Mouse (Mus musculus) olfactory bulb, adult 2 months (tissue): ENCODE measurements around the gene Ccnjl. TPM values are rescaled to one million over a fixed set of nuclear protein-coding genes. Genes with fewer than 3 reads are reported as not detected.

ENCODE experiments used
- H3K27ac ChIP-seq: fragments of 200-500 bp; 2 replicates; pipeline ENCODE4 v1.5.1; 2012; ENCODE audit warnings: low read depth, low read length; ENCODE audit not compliant: insufficient read depth
- H3K4me1 ChIP-seq: fragments of 200-500 bp; 2 replicates; pipeline ENCODE4 v1.6.1; 2012; ENCODE audit warnings: low read length; ENCODE audit not compliant: control insufficient read depth, insufficient read depth
- H3K4me3 ChIP-seq: fragments of 200-500 bp; 2 replicates; pipeline ENCODE4 v1.5.1; 2012; ENCODE audit warnings: mild to moderate bottlenecking, low read depth, low read length, moderate library complexity; ENCODE audit not compliant: insufficient read depth
- CTCF ChIP-seq: fragments of 200-500 bp; IDR thresholded peaks from 2 replicates; pipeline ENCODE4 v1.5.1; 2012; ENCODE audit warnings: low read depth, mild to moderate bottlenecking, low read length, moderate library complexity; ENCODE audit not compliant: insufficient read depth
- POLR2A ChIP-seq: fragments of 200-500 bp; IDR thresholded peaks from 2 replicates; pipeline ENCODE4 v1.6.1; 2012; ENCODE audit warnings: mild to moderate bottlenecking, low read depth, low read length, moderate library complexity; ENCODE audit not compliant: insufficient read depth
- WGBS: fragments of 180-500 bp; shearing (Covaris S2); methylation state at CpG from one replicate; pipeline ENCODE4 v1.1.7; 2018; 5-methylcytosine and 5-hydroxymethylcytosine counted together
- polyA plus RNA-seq: library from polyadenylated mRNA; stranded (reverse); fragments of >200 nt; gene quantifications from 2 replicates; pipeline ENCODE4 v1.2.4, GENCODE M21; 2012; ENCODE audit warnings: low replicate concordance; ENCODE audit not compliant: missing spikeins, insufficient read depth, insufficient read length

The Ccnjl gene
- polyA plus RNA-seq, 1 experiment = not detected

DNA sequence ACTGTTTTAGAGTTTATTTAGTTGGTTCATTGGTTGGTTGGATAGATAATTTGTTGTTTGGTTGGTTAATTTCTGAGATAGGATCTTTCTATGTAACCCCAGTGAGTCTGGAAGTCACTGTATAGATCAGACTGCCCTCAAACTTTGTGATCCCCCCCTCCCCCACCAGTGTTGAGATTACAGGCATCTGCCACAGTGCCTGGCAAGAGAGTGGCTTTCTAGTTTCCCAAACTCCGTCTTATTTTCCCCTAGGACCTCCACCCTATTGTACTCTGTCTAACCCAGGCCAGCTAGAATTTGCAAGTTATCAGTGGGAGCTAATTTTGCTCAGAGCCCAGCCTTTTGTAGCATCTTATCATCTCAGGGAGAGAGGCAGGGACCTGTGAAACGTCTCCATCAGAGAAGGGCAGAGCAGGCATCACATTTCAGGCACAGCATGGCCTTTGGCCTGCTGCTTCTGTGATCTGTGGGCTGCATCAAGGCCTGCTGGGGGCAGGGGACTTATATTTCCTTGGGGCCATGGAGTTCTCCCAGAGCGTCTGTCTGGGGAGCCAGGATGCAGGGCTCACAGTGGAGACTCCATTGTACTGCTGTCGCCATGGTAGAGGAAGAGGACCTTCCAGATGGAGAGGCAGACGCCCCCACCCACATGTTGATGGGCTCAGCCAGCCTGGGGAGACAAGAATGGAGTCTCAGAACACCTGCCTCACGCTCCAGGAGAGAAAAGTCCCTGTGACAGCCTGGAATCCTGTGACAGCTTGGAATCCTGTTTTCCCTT, 31.1 kb downstream of the Ccnjl start:
- 53% methylated on average over 6 of the region's 6 CpGs for WGBS
- no peak overlapping the region for H3K27ac ChIP-seq
- no peaks in the 10 kb centered on the region; the same call in 1 of the 2 replicates for H3K4me1 ChIP-seq
- TF ChIP-seq CTCF (no peak), POLR2A (no peak)
- H3K4me3 ChIP-seq = no peak overlapping the region

GRCm38 (mm10) chr11:43563654-43564244, 35.2 kb downstream of the Ccnjl start:
- Histone ChIP-seq H3K4me3 (no peak overlapping the region), H3K27ac (no peak overlapping the region), H3K4me1 (no peaks in the 10 kb centered on the region; the same call in 1 of the 2 replicates)
- 39% methylated on average over 10 of the region's 10 CpGs for WGBS
- TF ChIP-seq POLR2A = no peak
- TF ChIP-seq CTCF = no peak

- Histone ChIP-seq H3K4me3 (no peak overlapping the region), H3K27ac (no peak overlapping the region), H3K4me1 (peaks cover 10% of the 10 kb centered on the region)
- 82% methylated on average over 2 of the region's 2 CpGs for WGBS
- no peak for TF ChIP-seq CTCF
- TF ChIP-seq POLR2A = no peak
Measured at GRCm38 (mm10) chr11:43565414-43565813, 36.8 kb downstream of the Ccnjl start.

DNA sequence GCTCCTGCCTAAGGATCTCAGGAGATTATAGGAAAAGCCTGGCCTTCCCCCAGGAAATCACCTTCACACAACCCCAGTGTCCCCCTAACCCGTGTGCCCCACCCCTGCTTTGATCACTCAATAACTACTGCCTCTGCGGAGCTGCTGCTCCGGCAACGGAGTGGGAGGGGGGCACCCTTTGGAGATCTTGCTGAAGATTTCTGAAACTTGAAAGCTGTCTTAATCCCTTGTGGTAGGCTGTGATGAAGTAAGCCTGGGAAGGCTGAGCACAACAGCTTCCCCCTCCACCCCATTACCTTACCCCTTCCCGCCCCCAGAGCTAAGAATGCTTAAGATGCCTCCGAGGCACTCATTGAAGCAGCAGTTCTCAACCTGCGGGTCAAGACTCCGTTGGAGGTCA, 37.3 kb downstream of the Ccnjl start:
- no peak for TF ChIP-seq POLR2A
- Histone ChIP-seq H3K4me1 (peaks cover 10% of the 10 kb centered on the region), H3K27ac (no peak overlapping the region), H3K4me3 (no peak overlapping the region)
- WGBS = 63% methylated on average over 8 of the region's 8 CpGs

DNA sequence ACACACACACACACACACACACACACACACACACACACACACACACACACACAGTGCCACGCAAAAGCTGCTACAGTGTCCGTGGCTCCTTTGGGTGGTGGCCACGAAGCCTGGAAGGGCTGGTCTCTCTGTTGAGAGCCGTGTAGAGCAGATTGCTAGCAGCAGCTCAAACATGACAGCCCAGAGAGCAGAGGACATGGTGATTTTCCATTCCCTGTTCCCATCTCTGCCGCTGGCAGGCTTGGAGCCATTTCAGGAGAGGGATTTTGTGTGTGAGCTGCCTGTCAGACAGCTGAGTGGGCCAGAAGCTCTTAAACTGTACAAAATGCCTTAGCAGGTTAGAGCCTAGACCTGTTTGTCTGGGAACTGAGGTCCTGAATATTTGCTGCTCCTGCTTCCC, 38.1 kb downstream of the Ccnjl start:
- Histone ChIP-seq H3K27ac (no peak overlapping the region), H3K4me1 (peaks cover 10% of the 10 kb centered on the region), H3K4me3 (no peak overlapping the region)
- 77% methylated on average over 5 of the region's 5 CpGs for WGBS
- TF ChIP-seq CTCF (no peak), POLR2A (no peak)

DNA sequence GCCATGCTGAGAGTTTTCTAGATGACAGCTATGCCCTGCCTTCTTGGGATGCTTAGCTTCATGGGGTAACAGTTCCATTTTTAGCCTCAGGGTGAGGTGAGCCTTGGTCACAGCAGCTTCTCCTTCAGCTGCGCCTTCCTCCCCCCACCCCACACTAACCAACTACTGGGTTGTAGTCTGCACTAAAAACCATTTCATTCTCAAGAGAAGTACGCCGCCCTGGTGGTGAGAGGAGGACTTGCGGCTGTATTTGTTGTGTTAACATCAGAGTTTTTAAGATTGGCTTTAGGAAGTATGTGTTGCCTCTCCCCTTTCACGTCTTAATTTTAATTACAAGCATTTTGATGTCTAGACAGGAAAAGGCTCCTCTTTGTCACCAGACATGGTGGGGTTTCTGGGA, 39.7 kb downstream of the Ccnjl start:
- WGBS = 73% methylated on average over 5 of the region's 5 CpGs

GRCm38 (mm10) chr11:43569188-43569587, 40.6 kb downstream of the Ccnjl start:
- 66% methylated on average over 5 of the region's 5 CpGs for WGBS
- TF ChIP-seq POLR2A (no peak), CTCF (no peak)
- no peak overlapping the region for H3K27ac ChIP-seq

More for the DNA sequence above, 39.7 kb downstream of the Ccnjl start:
- Histone ChIP-seq H3K27ac (no peak overlapping the region), H3K4me1 (peaks cover 10% of the 10 kb centered on the region), H3K4me3 (no peak overlapping the region)
- TF ChIP-seq POLR2A (no peak), CTCF (peak; percentile 34; the same call in 1 of the 2 replicates)

DNA sequence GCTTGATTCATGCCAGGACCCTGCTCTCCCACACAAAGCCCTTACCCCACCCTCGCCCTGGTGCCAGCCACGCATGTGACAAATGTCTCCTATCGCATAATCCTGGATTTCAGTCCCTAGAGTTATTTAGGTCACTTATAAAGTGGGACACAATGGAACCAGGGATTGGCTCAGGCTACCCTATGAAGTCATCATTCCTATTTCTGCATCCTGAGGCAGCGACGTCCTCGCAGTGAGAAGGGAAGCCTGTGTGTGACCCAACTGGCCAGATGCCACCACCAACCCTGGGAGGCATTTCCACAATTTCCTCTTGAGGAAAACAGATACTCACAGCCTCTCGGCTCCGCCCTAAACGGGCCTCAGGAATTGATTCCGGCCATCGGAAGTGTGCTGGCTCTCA, 41.0 kb downstream of the Ccnjl start:
- H3K4me3 ChIP-seq = no peak overlapping the region
- no peak for TF ChIP-seq POLR2A
- no peak for TF ChIP-seq CTCF
- 40% methylated on average over 11 of the region's 11 CpGs for WGBS
- H3K4me1 ChIP-seq = peaks cover 10% of the 10 kb centered on the region
- no peak overlapping the region for H3K27ac ChIP-seq

More at GRCm38 (mm10) chr11:43569188-43569587, 40.6 kb downstream of the Ccnjl start:
- Histone ChIP-seq H3K4me1 (peaks cover 10% of the 10 kb centered on the region), H3K4me3 (no peak overlapping the region)

GRCm38 (mm10) chr11:43575061-43575375, 46.4 kb downstream of the Ccnjl start:
- WGBS = 44% methylated on average over 3 of the region's 3 CpGs
- Histone ChIP-seq H3K4me3 (no peak overlapping the region), H3K27ac (no peak overlapping the region), H3K4me1 (peaks cover 8% of the 10 kb centered on the region; the same call in 1 of the 2 replicates)
- TF ChIP-seq POLR2A = no peak
- no peak for TF ChIP-seq CTCF
